Mouse (Mus musculus) heart, postnatal 14 days (tissue): ENCODE measurements around the gene Rad50. TPM values are rescaled to one million over a fixed set of nuclear protein-coding genes. Genes with fewer than 3 reads are reported as not detected.

Source experiments
- DNase-seq, 2 experiments: peaks; one replicate each; pipeline ENCODE4 v3.0.0; 2021 to 2022
- intact Hi-C: fragments of 180-260 bp; cut with DNase I; formaldehyde crosslinking; loops from one replicate; pipeline ENCODE4 v1.15.1; 2025
- total RNA-seq, 2 experiments: library from RNA; stranded (reverse); gene quantifications; 2 replicates each; pipeline ENCODE4 v1.2.3; 2021

The Rad50 gene
- total RNA-seq, 2 experiments from 2014 or later = 8.2 to 9.4 TPM

DNA sequence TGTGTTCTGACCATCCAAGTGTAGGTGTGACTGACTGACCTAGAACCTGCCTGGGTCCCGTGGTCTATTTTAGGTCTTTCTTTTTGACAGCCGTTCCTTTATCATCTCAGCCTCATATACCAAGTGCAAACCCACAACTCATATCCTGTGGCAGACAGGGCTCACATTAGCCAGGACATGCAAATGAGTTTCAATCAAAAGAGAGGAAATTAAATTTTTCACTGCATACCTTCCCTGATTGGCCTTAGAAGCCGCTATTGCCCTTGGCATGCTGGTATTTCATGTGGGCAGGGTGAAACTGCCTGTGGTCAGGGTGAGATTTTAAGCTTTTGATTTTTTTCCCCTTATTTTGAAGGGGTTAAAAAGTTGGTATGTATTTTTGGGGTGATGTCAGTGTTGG lies 97.4 kb downstream of the Rad50 start:
- DNase-seq = no peak
- intact Hi-C loops = no loop called here

DNA sequence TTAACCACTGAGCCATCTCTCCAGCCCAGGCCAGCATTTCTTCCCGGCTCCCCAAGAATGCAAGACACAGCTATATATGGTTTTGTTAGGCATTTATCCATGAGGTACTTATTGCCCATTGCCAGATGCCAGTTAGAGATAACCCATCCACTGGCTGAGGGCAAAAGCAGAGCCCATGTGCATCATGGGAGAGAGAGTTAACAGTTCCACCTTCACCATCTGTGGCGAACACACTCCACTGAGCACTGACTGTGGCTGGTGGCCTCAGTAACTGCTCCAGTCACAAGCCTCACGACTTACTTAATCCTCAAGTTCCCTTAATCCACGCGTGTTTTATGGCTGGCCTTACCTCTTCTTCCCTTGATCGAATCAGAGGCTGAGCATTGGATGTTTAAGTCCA lies 97.9 kb downstream of the Rad50 start:
- intact Hi-C loops = no loop called here
- DNase-seq = no peak

GRCm38 (mm10) chr11:53605609-53606008 lies 101.5 kb downstream of the Rad50 start:
- no peak for DNase-seq
- intact Hi-C loops = no loop called here

- DNase-seq = no peak
- intact Hi-C loops = no loop called here
Measured at GRCm38 (mm10) chr11:53604983-53605382, 102.1 kb downstream of the Rad50 start.

Other genes starting within 250 kb of the Rad50 start
- gene Gm9837, start 236.8 kb downstream of the Rad50 start, total RNA-seq = not detected
- gene Gm9945, start 227.2 kb downstream of the Rad50 start, total RNA-seq = not detected
- gene Sowaha, start 227.0 kb downstream of the Rad50 start, total RNA-seq = under 1 TPM; 0.07 TPM
- 10 to 100 TPM; 42.1 TPM for gene Sept8, start 188.1 kb downstream of the Rad50 start, total RNA-seq
- 1 to 10 TPM; 9.6 to 9.9 TPM for gene Kif3a, start 139.9 kb downstream of the Rad50 start, total RNA-seq
- not detected for gene Il4, start 88.7 kb downstream of the Rad50 start, total RNA-seq
- not detected for gene Il13, start 72.6 kb downstream of the Rad50 start, total RNA-seq
- not detected for gene Il5, start 13.5 kb upstream of the Rad50 start, total RNA-seq
- gene Irf1, start 62.7 kb upstream of the Rad50 start, total RNA-seq = 10 to 100 TPM; 18.4 to 19.5 TPM
- gene Gm17334, start 65.9 kb upstream of the Rad50 start, total RNA-seq = not detected
- gene Gm12216, start 151.9 kb upstream of the Rad50 start, total RNA-seq = 1 to 10 TPM; 2.0 to 3.6 TPM
- 10 to 100 TPM; 20.9 to 23.7 TPM for gene Slc22a5, start 184.3 kb upstream of the Rad50 start, total RNA-seq